In the genomic region with DNA sequence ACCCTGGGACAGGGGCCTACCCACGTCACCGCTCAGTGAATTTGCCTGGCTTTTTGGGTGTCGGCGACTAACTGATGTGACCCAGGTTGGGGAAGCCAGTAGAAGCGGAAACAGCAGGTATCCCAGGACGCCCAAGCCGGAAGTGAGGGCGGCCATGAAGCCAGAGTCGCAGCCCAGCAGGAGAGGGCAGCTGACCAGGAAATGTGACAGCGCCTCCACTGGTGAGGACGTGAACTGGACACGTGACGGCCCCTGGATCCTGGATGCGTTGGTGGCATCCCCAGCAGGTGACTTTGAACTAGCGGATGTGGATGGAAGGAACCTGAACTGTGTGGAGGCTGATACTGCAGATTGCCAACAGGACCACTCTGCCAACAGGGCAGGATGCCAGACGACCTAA, we compare ENCODE assay signal across 26 mouse cellular contexts. TPM values are rescaled to one million over a fixed set of nuclear protein-coding genes. Genes with fewer than 3 reads are reported as not detected.
DNase-seq lines count a peak whose midpoint lies in the region; ATAC-seq and TF ChIP-seq lines count a peak whose summit lies in the region.
"Had no signal": no experiment of that assay in that cellular context is flagged by ENCODE, and none has a peak within 500 bp of the region (broad histone marks: within the 10 kb centered on the region; RNA-seq: fewer than 3 reads in every experiment).

Gene Prss38 (minus strand): TSS at position 183 of the 400 bp plus-strand sequence.

- ATAC-seq in liver, embryonic 11.5 days (replicated peaks; ENCODE audit: low FRiP score), result no peak
- ATAC-seq: forebrain, embryonic 14.5 days; hindbrain, embryonic 16.5 days had no signal

- H3K4me2 ChIP-seq in liver, embryonic 11.5 days, result no peak within 1 kb of the TSS
- H3K4me2 ChIP-seq: heart, embryonic 13.5 days had no signal

- no peaks in the 10 kb centered on the region for H3K9me3 ChIP-seq in liver, embryonic 11.5 days (ENCODE audit: control insufficient read depth, low read length)
- H3K9me3 ChIP-seq in E14TG2a.4 (ENCODE audit: low read length), result peaks cover 7% of the 10 kb centered on the region; the same call in 1 of the 2 replicates
- no peaks in the 10 kb centered on the region; the same call in 1 of the 2 replicates for H3K9me3 ChIP-seq in ES-Bruce4 (replicated peaks; ENCODE audit: control insufficient read depth, insufficient read depth, low read length, poor library complexity, severe bottlenecking)
- H3K9me3 ChIP-seq in limb, embryonic 10.5 days (replicated peaks), result no peaks in the 10 kb centered on the region
- H3K9me3 ChIP-seq: heart, embryonic 13.5 days had no signal

- no peaks in the 10 kb centered on the region for H3K27me3 ChIP-seq in liver, adult 2 months (ENCODE audit: control insufficient read depth, insufficient read depth, low read length)
- 0 out of 2 replicates have a peak, but pooled peaks cover 4% of the 10 kb centered on the region for H3K27me3 ChIP-seq in liver, embryonic 11.5 days (replicated peaks; ENCODE audit: control insufficient read depth, insufficient read depth, low read length)
- H3K27me3 ChIP-seq in E14TG2a.4 (ENCODE audit: insufficient read depth, low read length) (no peaks in the 10 kb centered on the region), ES-Bruce4 (ENCODE audit: control insufficient read depth, insufficient read depth, low read length, poor library complexity, severe bottlenecking) (no peaks in the 10 kb centered on the region)
- H3K27me3 ChIP-seq in limb, embryonic 10.5 days (ENCODE audit: low read depth, poor library complexity, severe bottlenecking), result no peaks in the 10 kb centered on the region

- no peaks in the 10 kb centered on the region for H3K36me3 ChIP-seq in liver, adult 2 months (ENCODE audit: control insufficient read depth, insufficient read depth, low read length)
- H3K36me3 ChIP-seq in liver, embryonic 11.5 days (ENCODE audit: control insufficient read depth, insufficient read depth, low read length), result no peaks in the 10 kb centered on the region
- no peaks in the 10 kb centered on the region for H3K36me3 ChIP-seq in E14TG2a.4 (ENCODE audit: insufficient read depth, low read length)
- H3K36me3 ChIP-seq in ES-Bruce4 (ENCODE audit: control insufficient read depth, insufficient read depth, low read length, poor library complexity, severe bottlenecking), result no peaks in the 10 kb centered on the region
- no peaks in the 10 kb centered on the region for H3K36me3 ChIP-seq in limb, embryonic 10.5 days
- H3K36me3 ChIP-seq: heart, embryonic 13.5 days had no signal

- H3K79me2 ChIP-seq in liver, adult 2 months (ENCODE audit: control insufficient read depth, insufficient read depth, low read length), result no peaks in the 10 kb centered on the region

- no peak for TF ChIP-seq POLR2A in liver, adult 2 months (IDR thresholded peaks at IDR 0.05; ENCODE audit: extremely low read depth, insufficient read depth, low read length)
- TF ChIP-seq POLR2A in ES-Bruce4 (IDR thresholded peaks at IDR 0.05; ENCODE audit: insufficient read depth, low read length), result no peak

- DNase-seq in liver, adult 2 months (ENCODE audit: extremely low read depth, low read depth, low spot score), result no peak
- DNase-seq in liver, embryonic 11.5 days (ENCODE audit: low spot score), result no peak
- DNase-seq in limb, embryonic 10.5 days (ENCODE audit: low spot score), result no peak
- DNase-seq in frontal cortex, postnatal 36 days (ENCODE audit: low spot score in 2 of 2), result no peak
- no peak for DNase-seq in embryo, embryonic 9.5 days (ENCODE audit: extremely low spot score)
- DNase-seq: cerebellum, postnatal 25 days; gastrocnemius, adult 2 months; heart, adult 11 months; heart, postnatal 36 days; kidney, adult 8-10 months; lung, postnatal 36 days; midbrain, embryonic 14.5 days; right cerebral cortex, adult 18-20 months; thymus, postnatal 14 days had no signal

- no peak within 1 kb of the TSS for H3K4me3 ChIP-seq in liver, adult 2 months (ENCODE audit: insufficient read depth, low read depth, low read length)
- no peak within 1 kb of the TSS for H3K4me3 ChIP-seq in liver, embryonic 11.5 days (ENCODE audit: low read depth, low read length)
- H3K4me3 ChIP-seq in E14TG2a.4 (replicated peaks; ENCODE audit: low read length), result peak within 1 kb of the TSS; percentile 66
- peak within 1 kb of the TSS; percentile 22; the same call in 1 of the 2 replicates for H3K4me3 ChIP-seq in ES-Bruce4 (ENCODE audit: low read depth, low read length)
- H3K4me3 ChIP-seq in limb, embryonic 10.5 days, result no peak within 1 kb of the TSS
- H3K4me3 ChIP-seq: erythroblast, embryonic 14.5 days; gastrocnemius, adult 2 months; heart, embryonic 13.5 days had no signal

- no peaks in the 10 kb centered on the region for H3K4me1 ChIP-seq in liver, adult 2 months (ENCODE audit: control insufficient read depth, insufficient read depth, low read length)
- H3K4me1 ChIP-seq in liver, embryonic 11.5 days (replicated peaks; ENCODE audit: control insufficient read depth, insufficient read depth, low read length), result no peaks in the 10 kb centered on the region
- peaks cover 24% of the 10 kb centered on the region for H3K4me1 ChIP-seq in E14TG2a.4 (replicated peaks; ENCODE audit: low read depth, low read length)
- H3K4me1 ChIP-seq in ES-Bruce4 (ENCODE audit: control insufficient read depth, insufficient read depth, low read length), result no peaks in the 10 kb centered on the region
- no peaks in the 10 kb centered on the region for H3K4me1 ChIP-seq in limb, embryonic 10.5 days
- H3K4me1 ChIP-seq: heart, embryonic 13.5 days had no signal

- H3K27ac ChIP-seq in liver, adult 2 months (replicated peaks; ENCODE audit: insufficient read depth, low read depth, low read length), result no peak within 1 kb of the TSS
- H3K27ac ChIP-seq in liver, embryonic 11.5 days (ENCODE audit: low read depth, low read length), result no peak within 1 kb of the TSS
- no peak within 1 kb of the TSS for H3K27ac ChIP-seq in ES-Bruce4 (ENCODE audit: insufficient read depth, low read length)
- 0 out of 2 replicates have a peak within 1 kb of the TSS, but pooled peaks have one; percentile 17 for H3K27ac ChIP-seq in limb, embryonic 10.5 days
- H3K27ac ChIP-seq: gastrocnemius, adult 2 months; heart, embryonic 13.5 days had no signal

- peak; percentile 35 for TF ChIP-seq CTCF in liver, adult 2 months (IDR thresholded peaks at IDR 0.05; ENCODE audit: low read depth, low read length)
- TF ChIP-seq CTCF in E14TG2a.4 (conservative IDR thresholded peaks at IDR 0.05; ENCODE audit: low read length), result peak; percentile 66
- peak; percentile 76 for TF ChIP-seq CTCF in ES-Bruce4 (IDR thresholded peaks at IDR 0.05; ENCODE audit: low read depth, low read length)

- 79% methylated on average over 16 of the region's 16 CpGs for WGBS in liver, adult 2 months
- WGBS in liver, embryonic 11.5 days, result 67% methylated on average over 16 of the region's 16 CpGs
- 78% methylated on average over 16 of the region's 16 CpGs for WGBS in limb, embryonic 10.5 days

- H3K9ac ChIP-seq in liver, adult 2 months (ENCODE audit: low read depth, low read length), result no peak within 1 kb of the TSS
- no peak within 1 kb of the TSS for H3K9ac ChIP-seq in liver, embryonic 11.5 days (ENCODE audit: low read depth, low read length)
- H3K9ac ChIP-seq in ES-Bruce4 (ENCODE audit: low read depth, poor library complexity, severe bottlenecking), result no peak within 1 kb of the TSS
- H3K9ac ChIP-seq: heart, embryonic 13.5 days had no signal

- TF ChIP-seq EP300 in ES-Bruce4 (IDR thresholded peaks at IDR 0.05; ENCODE audit: insufficient read depth, low read depth, low read length), result no peak

RNA-seq across cellular contexts. Expression of gene Prss38, which starts in this region (rescaled TPM):
- not detected in 2 replicates for total RNA-seq in liver, adult 2 months (2014; rRNA removed)
- not detected in 2 replicates for polyA plus RNA-seq in liver, adult 2 months (2012; rRNA removed)
- not detected in 2 replicates for polyA plus RNA-seq in liver, embryonic 11.5 days (2014; fragmentation: Nextera tagmentation; extraction: Ambion mirVana)
- polyA plus RNA-seq in ES-Bruce4 (2011; ENCODE audit: insufficient read depth, insufficient read length, low read depth, missing spikeins), result 0.48 TPM in 1 of 2 replicates, not detected in the other
- not detected in 2 replicates for polyA plus RNA-seq in limb, embryonic 10.5 days (2016; fragmentation: Nextera tagmentation; extraction: Ambion mirVana)
- total RNA-seq: adrenal gland, postnatal 4 days; gastrocnemius, adult 2 months; heart, postnatal 36 days; left cerebral cortex, postnatal 36 days had no signal
- polyA plus RNA-seq: embryonic facial prominence, embryonic 11.5 days; erythroblast, embryonic 14.5 days; forebrain, embryonic 14.5 days; heart, embryonic 13.5 days; hindbrain, embryonic 16.5 days; large intestine, adult 2 months; liver, embryonic 16.5 days; small intestine, adult 2 months had no signal

Comparison
In these comparisons a context has a peak if more than half of its experiments do, and no peak if none do; other contexts are left out.
1. H3K4me3 ChIP-seq: peak in E14TG2a.4 (single experiment) and ES-Bruce4 (single experiment); none in liver, adult 2 months (single experiment), liver, embryonic 11.5 days (single experiment) and limb, embryonic 10.5 days (single experiment).
2. Peak in every context shown above with its lines, with median percentiles within 50 percentile points of each other: CTCF ChIP-seq.